Comparison of ENCODE assay signal across 8 mouse cellular contexts in genomic region chr7:28953476-28954376, GRCm38 (mm10). TPM values are rescaled to one million over a fixed set of nuclear protein-coding genes. Genes with fewer than 3 reads are reported as not detected.
DNase-seq lines count a peak whose midpoint lies in the region; ATAC-seq lines count a peak whose summit lies in the region.

No protein-coding gene starts in this region.

- no peak for DNase-seq in heart, adult 11 months
- DNase-seq in midbrain, embryonic 14.5 days: peak; percentile 33
- DNase-seq in adrenal gland, adult 2 months: no peak
- DNase-seq in right cerebral cortex, postnatal 10 days (ENCODE audit: low spot score in 2 of 2): no peak
- no peak for DNase-seq in layer of hippocampus, postnatal 36 days

- no peak; the same call in 1 of the 2 replicates for ATAC-seq in heart, embryonic 11.5 days (replicated peaks; ENCODE audit: insufficient number of reproducible peaks, low FRiP score, low TSS enrichment)
- ATAC-seq in hindbrain, embryonic 13.5 days (ENCODE audit: low FRiP score): peak; percentile 59
- no peak for ATAC-seq in midbrain, embryonic 14.5 days (ENCODE audit: low FRiP score, low TSS enrichment)

- no peaks in the 10 kb centered on the region for H3K27me3 ChIP-seq in heart, embryonic 11.5 days (ENCODE audit: control insufficient read depth, insufficient read depth, low read length)
- no peaks in the 10 kb centered on the region for H3K27me3 ChIP-seq in hindbrain, embryonic 13.5 days
- H3K27me3 ChIP-seq in midbrain, embryonic 14.5 days (ENCODE audit: control insufficient read depth, insufficient read depth, low read length): no peaks in the 10 kb centered on the region

- peak overlapping the region; percentile 47 for H3K4me2 ChIP-seq in heart, embryonic 11.5 days
- H3K4me2 ChIP-seq in hindbrain, embryonic 13.5 days: 0 out of 2 replicates have a peak overlapping the region, but pooled peaks have one; percentile 19
- H3K4me2 ChIP-seq in midbrain, embryonic 14.5 days (ENCODE audit: low read length): no peak overlapping the region

- no peaks in the 10 kb centered on the region for H3K9me3 ChIP-seq in heart, embryonic 11.5 days (replicated peaks; ENCODE audit: control insufficient read depth, low read length)
- no peaks in the 10 kb centered on the region for H3K9me3 ChIP-seq in hindbrain, embryonic 13.5 days
- no peaks in the 10 kb centered on the region for H3K9me3 ChIP-seq in midbrain, embryonic 14.5 days (ENCODE audit: control insufficient read depth, low read length)

- H3K4me3 ChIP-seq in heart, embryonic 11.5 days (ENCODE audit: low read depth, low read length): no peak overlapping the region
- no peak overlapping the region for H3K4me3 ChIP-seq in brown adipose tissue, adult 24 weeks (ENCODE audit: insufficient read depth, low read depth, low read length)
- no peak overlapping the region for H3K4me3 ChIP-seq in hindbrain, embryonic 13.5 days
- H3K4me3 ChIP-seq in midbrain, embryonic 14.5 days (replicated peaks; ENCODE audit: low read depth, low read length): no peak overlapping the region

- peak overlapping the region; percentile 52 for H3K9ac ChIP-seq in heart, embryonic 11.5 days (ENCODE audit: low read depth, low read length)
- H3K9ac ChIP-seq in hindbrain, embryonic 13.5 days: 0 out of 2 replicates have a peak overlapping the region, but pooled peaks have one; percentile 13
- no peak overlapping the region; the same call in 1 of the 2 replicates for H3K9ac ChIP-seq in midbrain, embryonic 14.5 days (replicated peaks; ENCODE audit: low read length)

- 7% methylated on average over 2 of the region's 2 CpGs for whole genome bisulfite sequencing in heart, embryonic 11.5 days (ENCODE audit: insufficient replicate concordance)
- 15% methylated on average over 2 of the region's 2 CpGs for WGBS in hindbrain, embryonic 13.5 days
- 6% methylated on average over 2 of the region's 2 CpGs for WGBS in midbrain, embryonic 14.5 days

- peak overlapping the region; percentile 78 for H3K27ac ChIP-seq in heart, embryonic 11.5 days (ENCODE audit: low read depth, low read length)
- H3K27ac ChIP-seq in brown adipose tissue, adult 24 weeks (replicated peaks; ENCODE audit: low read depth, low read length): peak overlapping the region; percentile 73
- peak overlapping the region; percentile 76 for H3K27ac ChIP-seq in hindbrain, embryonic 13.5 days
- H3K27ac ChIP-seq in midbrain, embryonic 14.5 days (replicated peaks; ENCODE audit: low read depth, low read length): 0 out of 2 replicates have a peak overlapping the region, but pooled peaks have one; percentile 32

- peaks cover 79% of the 10 kb centered on the region for H3K4me1 ChIP-seq in heart, embryonic 11.5 days (ENCODE audit: control insufficient read depth, insufficient read depth, low read length)
- H3K4me1 ChIP-seq in brown adipose tissue, adult 24 weeks (ENCODE audit: control insufficient read depth, insufficient read depth, insufficient read length, low read length): peaks cover 70% of the 10 kb centered on the region
- H3K4me1 ChIP-seq in hindbrain, embryonic 13.5 days (replicated peaks): peaks cover 59% of the 10 kb centered on the region
- peaks cover 9% of the 10 kb centered on the region; the same call in 1 of the 2 replicates for H3K4me1 ChIP-seq in midbrain, embryonic 14.5 days (ENCODE audit: control insufficient read depth, insufficient read depth, low read length)

- peaks cover 2% of the 10 kb centered on the region; the same call in 1 of the 2 replicates for H3K36me3 ChIP-seq in heart, embryonic 11.5 days (ENCODE audit: control insufficient read depth, insufficient read depth, low read length)
- no peaks in the 10 kb centered on the region for H3K36me3 ChIP-seq in hindbrain, embryonic 13.5 days
- H3K36me3 ChIP-seq in midbrain, embryonic 14.5 days (ENCODE audit: control insufficient read depth, insufficient read depth, low read length): peaks cover 3% of the 10 kb centered on the region; the same call in 1 of the 2 replicates

RNA-seq across cellular contexts. Expression of gene Actn4, which starts 8.4 kb away (rescaled TPM):
- polyA plus RNA-seq in heart, embryonic 11.5 days (2014; fragmentation: Nextera tagmentation; extraction: Ambion mirVana): 227 and 262 TPM in 2 replicates
- 122 and 135 TPM in 2 replicates for polyA plus RNA-seq in brown adipose tissue, adult 24 weeks (2012; ENCODE audit: insufficient read depth, insufficient read length, missing spikeins)
- polyA plus RNA-seq in hindbrain, embryonic 13.5 days (2015; fragmentation: Nextera tagmentation; extraction: Ambion mirVana): 136 and 138 TPM in 2 replicates
- 102 and 118 TPM in 2 replicates for polyA plus RNA-seq in midbrain, embryonic 14.5 days (2014; fragmentation: Nextera tagmentation; extraction: Ambion mirVana)
- 100 to 1,000 TPM; 247 to 264 TPM for total RNA-seq in adrenal gland, adult 2 months (2021)
- 301 and 316 TPM in 2 replicates for polyA plus RNA-seq in adrenal gland, adult 2 months (2012; rRNA removed)
- total RNA-seq in layer of hippocampus, postnatal 36 days (2021): 100 to 1,000 TPM; 121 to 130 TPM

RNA-seq across cellular contexts. Expression of gene Eif3k, which starts 27.9 kb away (rescaled TPM):
- 278 and 286 TPM in 2 replicates for polyA plus RNA-seq in heart, embryonic 11.5 days (2014; fragmentation: Nextera tagmentation; extraction: Ambion mirVana)
- polyA plus RNA-seq in brown adipose tissue, adult 24 weeks (2012; ENCODE audit: insufficient read depth, insufficient read length, missing spikeins): 165 and 216 TPM in 2 replicates
- polyA plus RNA-seq in hindbrain, embryonic 13.5 days (2015; fragmentation: Nextera tagmentation; extraction: Ambion mirVana): 315 and 332 TPM in 2 replicates
- 320 and 343 TPM in 2 replicates for polyA plus RNA-seq in midbrain, embryonic 14.5 days (2014; fragmentation: Nextera tagmentation; extraction: Ambion mirVana)
- total RNA-seq in adrenal gland, adult 2 months (2021): 100 to 1,000 TPM; 259 to 280 TPM
- 118 and 138 TPM in 2 replicates for polyA plus RNA-seq in adrenal gland, adult 2 months (2012; rRNA removed)
- 100 to 1,000 TPM; 190 to 196 TPM for total RNA-seq in layer of hippocampus, postnatal 36 days (2021)

RNA-seq across cellular contexts. Expression of gene Map4k1, which starts 28.1 kb away (rescaled TPM):
- 6.8 and 6.9 TPM in 2 replicates for polyA plus RNA-seq in heart, embryonic 11.5 days (2014; fragmentation: Nextera tagmentation; extraction: Ambion mirVana)
- polyA plus RNA-seq in brown adipose tissue, adult 24 weeks (2012; ENCODE audit: insufficient read depth, insufficient read length, missing spikeins): 0.63 and 1.4 TPM in 2 replicates
- 4.1 and 6.4 TPM in 2 replicates for polyA plus RNA-seq in hindbrain, embryonic 13.5 days (2015; fragmentation: Nextera tagmentation; extraction: Ambion mirVana)
- 5.5 and 10.2 TPM in 2 replicates for polyA plus RNA-seq in midbrain, embryonic 14.5 days (2014; fragmentation: Nextera tagmentation; extraction: Ambion mirVana)
- total RNA-seq in adrenal gland, adult 2 months (2021): 1 to 10 TPM in 1 of 2 experiments, under 1 TPM in 1; 0.37 to 1.3 TPM
- polyA plus RNA-seq in adrenal gland, adult 2 months (2012; rRNA removed): 2.2 TPM in 2 replicates
- 1 to 10 TPM; 1.7 to 1.9 TPM for total RNA-seq in layer of hippocampus, postnatal 36 days (2021)
